Mouse (Mus musculus) liver, embryonic 15.5 days (tissue): ENCODE data around the gene 3830403N18Rik. TPM values are rescaled to one million over a fixed set of nuclear protein-coding genes. Genes with fewer than 3 reads are reported as not detected.
"Not testable (repeated sequence)": the region's sequence is repeated elsewhere in the genome, so short reads cannot be mapped to it uniquely, and the experiment has no call there.

Experiments used
- ATAC-seq: fragments of 200-750 bp; cut with Nextera tagmentation; 2 replicates; pipeline ENCODE4 v1.8.0; 2017; ENCODE audit warnings: moderate number of reproducible peaks, mild to moderate bottlenecking, moderate library complexity; ENCODE audit not compliant: insufficient read depth
- H3K27ac ChIP-seq: fragments of 300-500 bp; sonication (generic); replicated peaks from 2 replicates; pipeline ENCODE4 v1.5.1; 2015; ENCODE audit warnings: mild to moderate bottlenecking, inconsistent platforms
- H3K27me3 ChIP-seq: fragments of 300-500 bp; sonication (generic); 2 replicates; pipeline ENCODE4 v1.6.1; 2015; ENCODE audit warnings: mild to moderate bottlenecking, inconsistent platforms
- H3K36me3 ChIP-seq: fragments of 300-500 bp; sonication (generic); replicated peaks from 2 replicates; pipeline ENCODE4 v1.6.1; 2015; ENCODE audit warnings: moderate library complexity, mild to moderate bottlenecking, inconsistent platforms
- H3K4me1 ChIP-seq: fragments of 300-500 bp; sonication (generic); replicated peaks from 2 replicates; pipeline ENCODE4 v1.6.1; 2015; ENCODE audit warnings: inconsistent platforms
- H3K4me2 ChIP-seq: fragments of 300-500 bp; sonication (generic); 2 replicates; pipeline ENCODE4 v1.6.1; 2015; ENCODE audit warnings: moderate library complexity, mild to moderate bottlenecking, inconsistent platforms
- H3K4me3 ChIP-seq: fragments of 300-500 bp; sonication (generic); replicated peaks from 2 replicates; pipeline ENCODE4 v1.5.1; 2015; ENCODE audit warnings: mild to moderate bottlenecking, inconsistent platforms
- H3K9ac ChIP-seq: fragments of 300-500 bp; sonication (generic); 2 replicates; pipeline ENCODE4 v1.6.1; 2015; ENCODE audit warnings: moderate library complexity, mild to moderate bottlenecking, inconsistent platforms
- H3K9me3 ChIP-seq: fragments of 300-500 bp; sonication (generic); replicated peaks from 2 replicates; pipeline ENCODE4 v1.6.1; 2016; ENCODE audit warnings: inconsistent platforms
- WGBS: fragments of 180-500 bp; shearing (Covaris S2); methylation state at CpG from one replicate; pipeline ENCODE4 v1.1.7; 2015; ENCODE audit warnings: mixed read lengths; ENCODE audit not compliant: insufficient replicate concordance; 5-methylcytosine and 5-hydroxymethylcytosine counted together
- polyA plus RNA-seq: library from polyadenylated mRNA; unstranded; fragments of >200 nt; fragmentation: Nextera tagmentation; extraction: Ambion mirVana; gene quantifications from 2 replicates; pipeline ENCODE4 v1.2.1, GENCODE M21; 2015

3830403N18Rik gene
- polyA plus RNA-seq: 0.63 and 0.78 TPM in 2 replicates

DNA sequence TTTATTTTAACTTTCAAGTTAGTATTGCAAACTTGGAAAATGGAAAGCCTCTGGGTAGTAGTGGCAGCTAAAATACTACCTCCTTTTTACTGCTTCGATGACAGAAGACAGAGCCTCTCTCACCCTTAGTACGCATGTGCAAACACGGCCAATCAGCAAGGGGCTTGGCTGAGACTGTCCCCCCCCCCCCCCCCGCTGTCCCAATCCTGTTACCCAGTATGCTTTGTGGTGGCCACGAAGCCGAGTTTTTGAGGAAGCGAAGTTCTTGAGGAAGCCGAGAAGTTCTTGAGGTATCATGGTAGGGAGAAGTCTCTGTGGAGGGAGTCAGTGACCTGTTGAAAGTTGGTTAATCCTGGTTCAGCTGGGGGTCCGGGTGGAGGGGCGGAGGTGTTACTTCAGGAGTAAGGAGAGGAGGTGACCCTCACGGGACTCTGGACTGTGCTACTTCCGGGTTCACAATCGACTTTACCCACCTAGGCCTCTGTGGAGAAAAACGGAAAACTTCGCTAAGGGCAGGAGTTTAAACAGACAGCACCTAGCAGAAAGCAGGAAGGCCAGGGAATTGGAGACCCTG, at the start of gene 3830403N18Rik:
Gene 3830403N18Rik, plus strand, starts transcription at position 237 of the 574 bp plus-strand sequence.
- H3K9me3 ChIP-seq, H3K4me3 ChIP-seq: not testable (repeated sequence)

GRCm38 (mm10) chrX:56151396-56151795, 15.0 kb downstream of the 3830403N18Rik start:
- WGBS: 63% methylated on average over 2 of the region's 2 CpGs
- no peak overlapping the region for H3K9ac ChIP-seq
- H3K4me2 ChIP-seq: no peak overlapping the region
- ATAC-seq: no peak
- no peaks in the 10 kb centered on the region for H3K27me3 ChIP-seq
- H3K36me3 ChIP-seq: no peaks in the 10 kb centered on the region
- H3K27ac ChIP-seq: no peak overlapping the region
- no peaks in the 10 kb centered on the region for H3K9me3 ChIP-seq
- H3K4me1 ChIP-seq: no peaks in the 10 kb centered on the region
- H3K4me3 ChIP-seq: no peak overlapping the region

More for the DNA sequence above, at the start of gene 3830403N18Rik:
- not testable (repeated sequence) for H3K27ac ChIP-seq, H3K4me2 ChIP-seq, H3K27me3 ChIP-seq, H3K36me3 ChIP-seq, H3K4me1 ChIP-seq, ATAC-seq, H3K9ac ChIP-seq
- WGBS: 67% methylated on average over 15 of the region's 15 CpGs

DNA sequence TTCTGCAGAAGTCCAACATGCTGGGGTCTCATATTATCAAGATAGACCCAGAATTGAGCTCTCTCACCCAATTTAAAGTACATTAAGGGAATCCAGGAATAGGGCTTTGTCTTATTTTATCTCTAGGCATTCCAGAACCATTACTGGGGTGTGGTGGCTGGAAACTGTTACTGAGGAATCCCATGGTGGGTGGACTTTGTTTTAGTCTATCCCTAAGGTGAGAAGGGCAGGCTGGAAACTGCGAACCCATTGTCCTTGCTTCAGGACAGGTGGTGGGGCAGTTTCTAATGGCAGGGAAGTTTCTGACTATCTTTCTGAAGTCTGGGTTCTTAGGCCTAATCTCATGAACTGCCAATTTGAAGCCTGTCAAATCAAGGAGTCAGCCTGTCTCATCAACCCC, 50.1 kb downstream of the 3830403N18Rik start:
- not testable (repeated sequence) for H3K27ac ChIP-seq, ATAC-seq, H3K36me3 ChIP-seq, H3K9me3 ChIP-seq, H3K27me3 ChIP-seq, H3K4me3 ChIP-seq, H3K4me1 ChIP-seq, H3K9ac ChIP-seq, H3K4me2 ChIP-seq
- no CpG with 5 or more reads among the region's 1 CpGs for WGBS

Other genes with a start within 250 kb of the 3830403N18Rik start
- gene Gm773, start 76.3 kb downstream of the 3830403N18Rik start, polyA plus RNA-seq: not detected in 2 replicates
- 0.78 and 0.92 TPM in 2 replicates for gene Zfp449, start 209.8 kb downstream of the 3830403N18Rik start, polyA plus RNA-seq
- gene Smim10l2a, start 238.0 kb downstream of the 3830403N18Rik start, polyA plus RNA-seq: 0.33 and 0.50 TPM in 2 replicates